Mouse (Mus musculus): ENCODE data around the gene Tcap. TPM values are rescaled to one million over a fixed set of nuclear protein-coding genes. Genes with fewer than 3 reads are reported as not detected.

Tcap gene
- total RNA-seq, 2 experiments from 2014 or later: 2,256 to 3,626 TPM

DNA sequence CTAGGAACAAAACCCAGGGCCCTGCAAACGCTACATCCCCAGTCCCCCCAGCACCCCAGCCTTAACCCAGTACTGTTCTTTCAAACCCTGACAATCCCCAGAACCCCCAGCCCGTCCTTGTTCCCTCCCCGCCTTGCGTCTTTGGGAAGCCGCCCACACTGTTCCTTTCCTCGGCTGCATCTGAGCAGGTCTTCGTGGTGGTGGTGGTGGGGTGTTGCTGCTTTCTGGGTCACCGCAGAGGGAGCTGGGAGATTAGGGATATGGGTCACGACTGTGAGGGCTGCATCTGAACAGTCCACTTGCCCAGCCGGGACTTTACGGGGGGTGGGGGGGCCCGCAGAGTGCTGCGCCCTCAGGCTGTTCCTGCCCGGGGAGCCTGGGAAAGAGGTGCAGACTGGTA lies 29.2 kb upstream of the Tcap start:
- no peak for DNase-seq

DNA sequence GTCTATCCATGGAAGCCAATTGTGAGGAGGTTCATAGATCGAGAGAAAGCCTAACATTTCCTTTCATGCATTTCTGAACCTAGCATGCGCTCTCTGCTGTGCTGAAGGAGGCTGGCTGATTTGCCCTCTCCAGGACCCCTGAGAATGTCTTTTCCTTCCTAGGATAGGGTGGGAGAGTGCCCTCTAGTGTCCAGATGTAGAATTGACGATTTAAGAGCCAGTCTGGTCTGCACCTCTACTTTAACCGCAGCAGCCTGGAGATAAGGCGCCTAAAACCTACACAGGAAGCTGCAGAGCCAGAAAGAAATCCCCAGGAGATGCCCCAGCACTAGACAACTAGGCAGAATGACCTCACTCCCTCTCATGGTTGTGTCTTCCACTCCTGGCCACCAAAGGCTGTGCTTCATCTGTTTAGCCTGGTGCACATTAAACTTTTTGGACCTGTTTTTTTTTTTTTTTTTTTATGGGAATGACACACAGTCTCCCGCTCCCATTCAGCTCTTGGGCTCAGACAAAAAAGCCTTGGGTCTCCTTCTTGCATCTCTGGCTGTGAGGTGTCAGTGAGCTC lies 27.8 kb upstream of the Tcap start:
- no peak for DNase-seq

DNA sequence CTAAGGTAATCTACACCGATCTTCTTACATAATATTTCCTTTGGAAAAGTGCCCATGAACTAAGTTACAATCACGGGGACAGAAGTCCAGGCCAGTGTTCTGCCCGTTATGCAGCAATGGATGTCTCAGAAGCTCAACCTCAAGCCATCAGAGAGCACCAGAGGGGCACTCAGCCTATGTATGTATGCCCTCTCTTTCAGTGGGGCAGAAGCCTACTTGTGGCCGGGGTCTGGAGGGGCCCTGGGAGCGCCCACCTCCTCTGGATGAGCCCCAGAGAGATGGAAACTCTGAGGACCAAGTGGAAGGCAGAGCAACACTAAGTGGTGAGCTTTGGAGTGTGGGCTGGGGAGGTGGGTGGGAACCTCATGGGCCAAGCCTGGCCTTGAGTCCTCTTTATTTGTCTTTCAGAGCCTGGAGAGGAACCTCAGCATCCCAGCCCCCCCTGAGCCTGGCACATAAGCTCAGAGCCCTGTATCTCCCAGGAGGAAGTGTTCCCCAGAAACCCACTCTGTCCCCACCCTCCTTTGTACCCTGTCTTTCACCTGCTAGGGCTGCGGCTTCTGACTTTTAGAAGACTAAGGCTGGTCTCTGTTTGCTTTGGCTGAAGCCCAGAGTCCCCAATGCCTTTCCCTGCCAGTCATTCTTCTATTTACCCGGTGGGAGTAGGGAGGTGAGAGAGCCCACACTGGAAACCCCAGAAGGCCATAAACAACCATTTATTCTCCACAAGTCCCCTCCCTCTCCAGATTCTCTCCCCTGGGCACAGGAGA lies 26.8 kb upstream of the Tcap start:
- no peak for DNase-seq

DNA sequence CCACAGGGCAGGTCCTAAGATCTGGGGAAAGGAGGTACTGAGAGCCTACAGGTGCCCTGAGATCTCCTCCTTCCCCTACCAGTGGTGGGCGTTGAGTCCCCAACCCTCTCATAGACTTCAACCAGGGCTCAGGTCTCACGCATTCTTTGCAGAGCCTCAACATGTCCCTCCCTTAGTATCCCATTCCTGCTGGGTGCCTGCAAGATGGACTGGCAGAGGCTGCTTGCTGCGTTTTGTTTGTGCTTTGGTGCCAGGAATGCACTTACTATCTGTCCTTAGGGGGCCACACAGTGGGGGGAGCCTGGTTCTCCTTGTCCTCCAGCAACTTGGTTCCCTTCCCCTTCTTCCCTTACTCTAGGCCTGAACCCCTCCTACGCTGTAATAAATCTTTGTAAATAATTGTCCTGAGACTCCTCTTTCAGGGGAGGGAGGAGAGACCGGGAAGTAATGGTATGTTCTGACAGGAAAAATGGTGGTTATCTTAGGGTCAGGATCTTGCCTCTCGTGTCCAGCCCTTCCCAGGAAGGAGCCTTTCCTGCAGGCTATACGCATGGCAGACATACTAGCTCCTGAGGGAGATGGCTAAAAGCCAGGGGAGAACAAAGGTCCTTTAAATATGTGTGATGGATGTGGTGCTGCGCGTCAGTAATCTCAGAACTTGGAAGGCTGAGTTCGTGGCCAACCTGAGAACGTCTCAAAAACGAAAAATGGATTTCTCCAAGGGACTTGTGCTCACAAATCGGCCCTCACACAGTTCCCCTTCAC lies 26.0 kb upstream of the Tcap start:
- no peak for DNase-seq

DNA sequence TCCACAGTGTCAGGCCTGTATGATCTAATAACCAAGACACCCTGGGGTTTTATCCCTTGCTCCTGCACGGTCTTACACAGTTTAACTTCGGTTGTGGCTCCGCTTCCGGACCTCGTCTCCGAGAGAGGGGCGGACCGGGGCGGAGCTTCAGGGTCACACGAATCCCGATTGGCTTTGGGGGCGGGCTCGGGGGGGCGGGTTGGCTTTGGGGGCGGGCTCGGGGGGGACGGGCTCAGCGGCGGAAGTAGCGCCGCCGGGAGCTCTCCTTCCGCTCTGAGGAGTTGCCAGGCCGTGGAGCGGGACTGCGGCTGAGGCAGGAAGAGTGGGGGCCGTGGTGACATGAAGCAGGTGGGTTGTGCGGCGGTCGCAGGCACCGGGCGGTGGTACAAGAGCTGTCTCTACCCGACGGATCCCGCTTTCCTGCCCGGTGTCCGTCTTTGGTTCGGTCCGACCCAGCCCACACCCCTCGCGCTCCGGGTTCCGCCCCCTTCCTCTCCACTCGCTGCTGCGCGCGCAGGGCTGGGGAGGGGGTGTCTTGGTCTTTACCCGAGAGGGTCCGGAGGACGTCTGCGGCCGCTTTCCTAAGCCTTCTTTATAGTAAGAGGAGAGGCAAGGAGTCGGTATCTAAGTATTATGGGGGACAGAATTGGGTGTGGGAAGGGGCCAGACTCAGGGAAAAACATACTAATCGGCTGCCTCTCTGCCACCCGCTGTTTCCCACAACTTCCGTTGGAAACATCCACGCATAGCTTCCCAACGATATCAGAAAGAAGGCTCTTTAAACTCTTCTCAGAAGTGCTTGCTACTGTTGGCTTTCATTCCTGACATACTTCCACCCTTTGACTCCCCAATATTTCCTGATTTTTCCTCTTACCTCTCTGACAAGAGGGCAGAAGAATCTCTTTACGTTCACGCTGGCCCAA lies 25.2 kb upstream of the Tcap start, which contains the start of gene Stard3:
Gene Stard3 (plus strand): TSS at position 208 of the 923 bp plus-strand sequence.
- DNase-seq: peak; percentile 89

DNA sequence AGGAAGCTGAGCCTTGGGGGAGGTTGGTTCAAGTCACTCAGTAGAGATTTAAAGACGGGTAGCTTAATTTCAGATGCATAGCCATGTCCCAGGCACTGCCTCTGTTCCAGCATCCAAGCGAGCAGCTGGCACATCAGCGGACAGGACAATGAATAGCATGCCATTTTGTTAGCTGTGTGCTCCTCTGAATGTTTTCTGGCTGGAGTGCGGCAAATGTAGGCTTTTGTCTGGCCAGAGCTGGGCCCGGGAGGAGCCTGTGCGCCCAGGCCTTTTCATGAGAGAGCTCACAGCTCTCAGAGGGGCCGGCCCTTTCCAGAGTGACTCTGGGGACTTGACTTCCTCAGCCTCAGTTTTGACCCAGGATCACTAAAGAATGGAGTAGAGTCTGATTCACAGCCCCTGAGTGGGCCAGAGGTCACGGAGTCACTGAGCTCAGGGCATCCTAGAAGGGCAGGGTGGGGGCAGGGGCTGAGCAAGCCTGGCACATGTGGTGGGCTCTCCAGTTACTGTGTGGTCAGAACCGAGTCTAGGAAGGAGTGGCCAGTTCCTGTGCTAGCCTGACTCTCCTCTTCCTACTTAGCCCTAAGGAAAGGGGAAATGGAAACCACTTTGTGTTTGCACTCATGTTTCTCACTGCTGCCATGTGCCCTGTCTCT lies 22.6 kb upstream of the Tcap start:
- no peak for DNase-seq

DNA sequence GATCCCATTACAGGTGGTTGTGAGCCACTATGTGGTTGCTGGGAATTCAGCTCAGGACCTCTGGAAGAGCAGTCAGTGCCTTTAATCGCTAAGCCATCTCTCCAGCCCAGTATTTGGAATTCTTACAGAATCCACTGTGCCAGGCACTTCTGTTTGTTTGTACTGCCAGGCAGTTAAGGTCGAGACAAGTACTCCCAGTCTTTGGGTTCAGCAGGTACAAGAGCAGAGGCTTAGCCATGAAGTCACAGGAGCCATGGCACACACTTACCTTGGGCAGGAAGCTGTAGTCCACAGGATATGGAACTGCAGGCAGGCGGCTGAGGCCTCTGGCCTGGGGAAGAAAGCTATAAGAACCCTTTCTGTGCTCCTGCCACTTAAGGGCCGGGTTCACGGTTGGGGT lies 19.8 kb upstream of the Tcap start:
- DNase-seq: no peak

DNA sequence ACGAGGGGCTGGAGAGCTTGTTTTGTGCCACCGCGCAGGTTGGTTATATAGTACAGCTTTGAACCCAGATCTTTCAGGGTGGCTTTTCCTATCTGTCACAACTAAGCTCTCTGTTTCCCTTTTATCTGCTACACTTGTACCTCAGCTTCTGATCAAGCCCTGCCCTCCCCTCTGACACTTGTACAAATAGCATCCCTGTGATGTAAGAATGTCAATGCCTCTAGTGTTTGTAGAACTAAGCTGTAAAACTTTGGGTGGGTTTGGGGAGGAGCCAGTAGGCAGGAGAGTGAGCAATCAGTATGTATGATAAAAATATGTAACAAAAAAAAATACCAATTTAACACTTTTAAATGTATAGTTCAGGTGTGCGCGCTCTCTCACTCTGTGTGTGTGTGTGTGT lies 19.2 kb upstream of the Tcap start:
- no peak for DNase-seq

DNA sequence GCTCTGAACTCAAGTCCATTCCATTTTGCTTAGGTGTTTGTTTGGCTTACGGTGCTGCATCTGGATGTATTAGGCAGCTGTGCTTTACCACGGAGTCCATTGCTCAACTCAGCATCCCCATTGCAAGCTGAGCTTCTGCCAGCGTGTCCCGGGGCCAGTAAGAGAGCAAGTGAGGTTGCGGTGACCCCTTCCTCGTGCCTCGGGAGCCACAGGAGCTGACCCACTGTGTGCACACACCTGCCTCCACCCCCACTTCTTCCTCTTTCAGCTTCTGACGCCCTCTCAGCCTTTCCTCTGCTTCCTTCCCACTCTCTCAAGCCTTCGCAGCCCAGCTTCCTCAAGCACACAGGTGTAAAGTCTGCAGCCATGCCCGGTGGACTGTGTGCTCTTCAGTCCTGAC lies 17.3 kb upstream of the Tcap start:
- DNase-seq: no peak

DNA sequence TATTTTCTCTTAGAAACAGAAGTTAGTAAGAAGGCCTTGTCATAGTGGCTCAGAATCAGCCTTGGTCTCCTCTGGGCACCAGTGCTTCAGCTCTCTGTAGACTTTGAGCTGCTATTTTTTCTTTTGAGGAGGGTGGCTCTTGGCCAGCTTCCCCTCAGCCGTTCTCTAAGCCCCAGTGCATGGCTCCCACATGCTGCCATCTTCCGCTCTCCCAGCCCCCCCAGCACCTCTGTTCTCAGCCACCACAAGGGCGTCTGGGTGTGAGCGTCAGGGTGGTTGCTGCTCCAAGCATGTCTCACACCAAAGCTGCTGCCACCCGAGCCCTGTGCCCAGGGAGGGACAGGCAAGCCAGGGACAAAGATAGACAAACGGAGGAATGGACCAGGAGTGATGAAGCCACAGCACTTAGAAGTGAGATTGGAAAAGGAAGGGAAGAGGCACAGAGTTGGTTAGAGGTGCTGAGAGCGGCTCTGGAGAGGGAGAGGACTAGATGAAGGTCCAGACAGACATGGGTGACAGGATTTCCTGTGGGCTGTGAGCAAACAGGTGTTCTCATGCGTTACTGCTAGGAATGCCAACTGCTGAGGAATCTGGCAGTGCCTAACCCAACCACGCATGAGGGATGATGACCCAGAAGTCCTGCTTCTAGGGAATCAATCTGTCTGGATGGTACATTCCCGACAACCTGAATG lies 16.3 kb upstream of the Tcap start:
- no peak for DNase-seq

DNA sequence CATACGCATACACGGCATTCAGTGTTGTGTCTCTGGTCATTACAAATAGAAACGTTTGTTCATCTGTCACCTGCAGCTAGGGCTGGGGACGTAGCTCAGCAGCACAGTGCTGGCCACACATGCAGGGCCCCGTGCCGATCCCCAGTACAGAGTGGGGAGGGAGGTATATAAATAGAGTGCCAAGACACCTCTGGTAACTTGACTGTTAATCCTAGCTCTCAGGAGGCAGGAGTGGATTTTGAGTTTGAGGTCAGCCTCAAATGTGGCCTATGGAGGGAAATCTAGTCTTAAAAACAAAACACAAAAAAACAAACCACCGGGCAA lies 15.8 kb upstream of the Tcap start:
- no peak for DNase-seq

DNA sequence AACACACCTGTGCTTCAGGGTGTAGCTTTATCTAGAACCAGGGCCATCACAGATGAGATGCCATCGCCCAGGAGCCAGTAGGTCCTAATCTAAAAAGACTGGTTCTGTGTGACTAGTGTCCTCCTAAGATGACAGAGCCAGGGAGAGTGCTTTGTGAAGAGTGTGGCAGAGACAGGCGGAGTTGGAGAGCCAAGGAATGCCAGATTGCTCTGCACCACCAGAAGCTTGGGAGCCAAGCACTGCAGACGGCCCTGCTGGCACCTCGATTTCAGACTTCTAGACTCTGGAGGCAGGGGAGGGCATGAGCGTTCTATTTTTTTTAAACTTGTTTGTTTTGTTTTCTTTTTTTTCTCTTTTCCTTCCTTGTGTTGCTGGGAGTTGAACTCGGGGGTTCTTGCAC lies 14.3 kb upstream of the Tcap start:
- no peak for DNase-seq

DNA sequence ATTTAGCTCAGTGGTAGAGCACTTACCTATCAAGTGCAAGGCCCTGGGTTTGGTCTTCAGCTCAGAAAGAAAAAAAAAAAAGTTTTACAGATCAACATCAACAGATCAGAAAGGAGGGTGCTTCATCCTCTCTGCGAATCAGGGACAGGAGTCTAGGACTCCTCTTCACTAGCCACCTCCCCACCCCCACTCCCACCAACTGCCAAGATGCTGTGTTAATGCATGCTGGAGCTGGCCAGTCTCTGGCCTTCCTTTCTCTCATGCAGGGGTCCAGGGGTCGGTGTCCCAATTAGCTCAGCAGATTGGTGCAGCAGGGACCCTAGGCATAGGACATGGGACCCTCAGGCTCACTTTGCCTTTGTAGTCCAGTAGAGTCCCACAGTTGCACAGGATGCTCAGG lies 13.0 kb upstream of the Tcap start:
- DNase-seq: no peak

DNA sequence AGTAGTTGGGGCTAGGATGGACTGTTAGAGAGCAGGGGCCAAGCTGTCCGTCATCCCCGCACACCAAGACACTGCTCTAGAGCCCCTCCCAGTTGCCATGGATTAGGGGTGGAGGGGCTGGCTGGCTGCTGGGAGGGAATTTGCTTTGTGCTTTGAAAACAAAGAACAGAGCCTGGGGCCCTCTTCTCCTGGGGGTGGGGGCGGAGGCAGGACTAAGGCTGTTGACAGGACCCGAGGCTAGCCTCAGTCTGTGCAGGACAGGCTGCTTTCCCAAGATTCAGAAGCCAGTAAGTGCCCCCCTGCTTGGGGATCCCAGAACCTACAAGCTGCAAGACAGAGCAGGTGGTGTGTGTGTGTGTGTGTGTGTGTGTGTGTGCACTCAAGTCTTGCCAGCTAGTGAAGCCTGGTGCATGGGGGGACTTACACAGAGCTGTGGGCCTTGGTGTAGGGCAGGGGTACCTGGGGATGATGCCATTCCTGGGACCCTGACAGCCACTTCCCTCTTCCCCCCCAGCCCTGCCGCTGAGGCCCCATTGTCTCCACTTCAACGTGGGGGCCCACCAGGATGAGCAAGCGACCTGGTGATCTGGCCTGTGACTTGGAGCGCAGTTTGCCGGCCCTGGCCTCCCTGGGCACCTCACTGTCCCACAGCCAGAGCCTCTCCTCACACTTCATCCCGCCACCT lies 11.9 kb upstream of the Tcap start:
- no peak for DNase-seq

DNA sequence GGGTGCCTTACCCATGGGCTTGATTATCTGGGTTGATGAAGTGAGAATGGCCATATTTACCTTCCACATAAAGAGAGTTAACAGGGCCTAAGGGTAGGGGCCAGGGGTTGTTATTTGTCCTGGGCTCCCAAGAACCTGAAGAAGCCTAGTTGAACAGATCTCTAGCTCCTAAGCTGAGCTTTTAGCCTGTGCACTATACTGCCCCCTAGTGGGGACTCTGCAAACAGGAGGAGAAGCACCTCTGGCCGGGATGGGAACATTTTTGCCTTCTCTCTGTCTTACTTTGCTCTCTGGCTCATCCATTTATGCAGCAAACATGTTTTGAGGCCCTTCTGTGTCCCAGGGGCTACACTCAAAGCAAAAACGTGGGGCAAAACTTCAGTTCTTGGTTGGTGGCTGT lies 11.2 kb upstream of the Tcap start:
- no peak for DNase-seq

DNA sequence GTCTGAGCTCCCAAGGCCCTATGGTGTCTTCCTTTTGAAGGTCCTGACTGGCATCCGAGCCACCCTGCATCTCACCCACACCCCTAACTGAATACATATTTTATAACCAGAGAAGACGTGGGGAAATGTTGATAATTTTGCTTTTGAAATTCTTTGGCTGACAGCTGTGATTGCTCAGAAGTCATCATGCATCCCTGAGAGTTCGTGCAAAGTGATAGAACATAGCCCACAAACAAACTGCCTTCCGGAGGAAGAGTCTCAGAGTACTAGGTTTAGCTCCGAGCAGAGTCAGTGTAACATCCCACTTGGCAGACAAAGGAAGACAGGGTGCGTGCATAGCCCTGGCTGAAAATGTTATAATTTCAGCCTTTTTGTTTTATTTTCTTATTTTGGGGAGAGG lies 10.4 kb upstream of the Tcap start:
- no peak for DNase-seq

DNA sequence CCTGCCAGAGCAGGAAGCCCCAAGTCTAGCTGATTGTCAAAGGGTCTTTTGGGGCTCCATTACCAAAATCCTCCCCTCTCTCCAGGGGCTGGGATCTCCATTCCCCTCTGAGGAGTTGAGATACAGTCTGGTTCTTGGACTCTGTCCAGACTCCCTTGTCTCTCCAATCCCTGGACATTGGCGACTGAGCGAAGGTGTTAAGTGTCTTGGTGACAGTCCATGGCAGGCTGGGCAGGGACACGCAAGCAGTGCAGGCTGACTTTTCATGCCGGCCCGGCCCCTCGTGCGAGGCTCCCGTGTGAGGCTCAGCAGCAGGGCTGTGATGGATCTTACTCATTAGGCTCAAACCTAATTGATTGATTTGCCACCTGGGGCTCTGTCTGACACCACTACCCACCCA lies 9.3 kb upstream of the Tcap start:
- DNase-seq: no peak

DNA sequence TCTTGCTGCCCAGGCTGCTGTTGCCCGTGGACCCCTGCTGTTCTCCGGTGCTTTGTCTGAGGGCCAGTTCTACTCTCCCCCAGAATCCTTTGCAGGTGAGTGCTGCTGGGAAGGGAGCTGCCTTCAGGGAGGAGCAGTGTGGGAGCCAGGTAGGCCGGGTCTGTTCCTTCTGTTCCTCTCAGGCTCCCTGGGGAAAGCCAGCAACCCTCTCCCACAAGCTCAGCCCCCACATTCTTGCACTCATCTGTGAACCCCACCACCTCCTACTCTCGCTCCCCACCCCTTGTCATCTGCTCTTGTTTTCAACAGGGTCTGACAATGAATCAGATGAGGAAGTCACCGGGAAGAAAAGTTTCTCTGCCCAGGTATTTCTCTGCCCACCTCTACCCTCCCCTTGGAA lies 6.9 kb upstream of the Tcap start:
- no peak for DNase-seq

DNA sequence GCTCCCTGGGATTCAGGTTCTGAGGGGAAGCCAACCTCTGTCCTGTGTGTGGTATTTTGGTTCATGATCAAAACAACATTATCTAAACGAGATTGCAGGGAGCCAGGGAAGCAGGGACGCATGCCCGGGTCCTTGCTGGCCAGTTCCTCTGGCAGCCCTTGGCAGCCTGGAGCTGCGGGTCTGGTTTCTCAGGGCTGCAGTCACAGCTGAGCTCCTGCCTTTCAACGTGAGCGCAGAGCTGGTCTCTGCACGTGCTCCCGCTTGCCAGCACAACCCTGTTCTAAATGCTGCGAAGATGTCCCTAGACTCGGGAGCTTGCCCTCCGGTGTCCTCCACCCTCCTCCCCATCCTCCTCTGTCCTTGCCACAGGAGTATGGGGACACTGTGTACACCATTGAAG lies 5.8 kb upstream of the Tcap start:
- DNase-seq: peak; percentile 84

DNA sequence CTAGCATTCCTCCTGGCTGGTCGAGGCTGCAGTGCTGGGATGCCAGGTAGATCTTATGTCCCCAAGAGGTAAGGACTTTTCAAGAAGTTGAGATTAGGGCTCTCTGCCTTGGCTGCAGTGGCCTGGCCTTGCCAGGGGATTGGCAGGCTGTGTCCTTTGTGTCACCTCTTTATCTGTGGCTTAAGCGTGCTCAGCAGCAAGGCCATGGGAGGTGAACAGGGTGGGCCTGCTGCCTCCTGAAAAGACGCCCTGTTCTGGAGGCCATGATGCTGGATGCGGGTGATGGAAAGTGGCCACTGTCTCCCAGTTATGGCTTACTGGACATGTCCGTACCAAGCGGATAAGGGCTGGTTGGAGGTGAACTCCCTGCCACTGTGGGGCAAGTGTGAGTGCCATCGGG lies 4.2 kb upstream of the Tcap start:
- no peak for DNase-seq

DNA sequence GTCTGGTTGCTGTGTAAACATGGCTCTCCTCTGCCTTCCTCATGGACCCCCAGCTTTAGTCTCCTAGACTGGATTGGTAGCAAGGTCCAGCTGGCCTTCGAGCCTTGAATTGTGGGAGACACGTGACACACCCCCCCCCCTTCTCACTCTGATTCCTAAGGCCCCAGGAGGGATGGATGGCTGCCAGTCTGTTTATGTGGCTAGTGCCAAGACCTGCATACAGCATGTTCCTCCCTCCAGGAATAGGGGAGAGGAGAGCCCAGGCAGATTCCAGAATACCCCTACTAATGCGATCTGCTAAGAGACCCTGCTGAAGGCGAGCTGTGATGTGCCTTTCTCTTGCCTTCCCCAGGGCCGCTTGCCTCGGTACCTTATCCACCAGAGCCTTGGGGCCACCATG lies 3.5 kb upstream of the Tcap start:
- no peak for DNase-seq

Data from gastrocnemius, postnatal 25 days (tissue).